Mouse (Mus musculus): ENCODE data around the gene Fgf4.
"Not testable (repeated sequence)": the region's sequence is repeated elsewhere in the genome, so short reads cannot be mapped to it uniquely, and the experiment has no call there.

- not testable (repeated sequence) for TF ChIP-seq POLR2A (IDR thresholded peaks at IDR 0.05; ENCODE audit: low read depth, low read length); CTCF (IDR thresholded peaks at IDR 0.05; ENCODE audit: extremely low read depth, insufficient read depth, insufficient read length, insufficient replicate concordance)
Measured at GRCm38 (mm10) chr7:144890661-144891060, 43.5 kb downstream of the Fgf4 start.

Data from spleen, adult 2 months (tissue).